Mouse (Mus musculus): Measurements from ENCODE around the gene Arel1. TPM values are rescaled to one million over a fixed set of nuclear protein-coding genes. Genes with fewer than 3 reads are reported as not detected.
A peak's percentile ranks its signal among the peaks of the same experiment; 100 is the strongest.

Gene Arel1
- polyA plus RNA-seq (2017; shearing (Covaris generic)), result 10 to 100 TPM; 24.9 to 31.0 TPM

DNA sequence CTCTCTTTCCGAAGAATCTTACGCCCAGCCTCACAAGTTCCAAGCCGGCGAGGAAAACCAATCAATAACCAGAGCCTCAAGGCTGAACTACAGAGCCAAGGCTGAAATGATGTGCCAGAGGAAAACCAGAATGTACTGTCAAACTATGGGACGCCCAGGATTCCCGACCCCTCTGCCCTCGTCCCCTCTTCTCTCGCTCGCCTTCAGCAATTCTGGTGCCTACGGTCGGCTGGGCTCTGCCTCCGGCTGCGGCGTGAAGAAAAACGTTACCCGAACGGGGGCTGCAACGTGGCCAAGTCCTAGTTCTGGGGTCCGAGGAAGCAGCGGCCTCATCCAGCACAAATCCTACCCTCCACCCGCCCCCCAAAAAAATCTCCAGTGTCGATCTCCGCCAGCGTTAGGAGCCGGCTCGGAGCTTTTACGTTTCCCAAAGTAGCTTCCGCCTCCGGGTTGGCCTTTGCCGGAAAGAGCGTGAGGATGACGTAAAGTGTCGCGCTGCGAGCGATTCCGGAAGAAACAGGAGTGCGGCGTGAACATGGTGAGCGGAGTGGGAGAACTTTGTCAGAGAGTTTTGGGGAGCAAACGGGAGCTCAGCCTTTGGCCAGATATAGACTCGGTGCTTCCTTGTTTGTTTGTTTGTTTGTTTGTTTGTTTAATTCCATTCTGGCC, at the start of gene Arel1, which contains the start of gene Fcf1:
Gene Arel1 (minus strand): TSS at position 473 of the 669 bp plus-strand sequence.
Gene Fcf1 (plus strand): TSS at position 470 of the 669 bp plus-strand sequence.
- ATAC-seq, result peak; percentile 70

DNA sequence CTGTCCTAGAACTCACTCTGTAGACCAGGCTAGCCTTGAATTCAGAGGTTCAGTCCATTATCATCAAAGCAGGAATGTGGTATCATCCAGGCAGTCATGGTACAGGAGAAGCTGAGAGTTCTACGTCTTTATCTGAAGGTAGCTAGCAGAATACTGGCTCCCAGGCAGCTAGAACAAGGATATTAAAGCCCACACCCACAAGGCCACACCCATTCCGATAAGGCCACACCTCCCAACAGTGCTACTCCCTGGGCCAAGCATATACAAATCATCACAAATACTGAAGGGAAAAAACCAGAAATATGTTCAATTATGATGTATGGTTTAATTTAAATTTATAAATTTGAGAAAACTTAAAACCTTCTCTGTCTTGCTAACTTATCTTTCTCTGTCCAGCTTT, 41.5 kb upstream of the Arel1 start:
- ATAC-seq, result no peak

DNA sequence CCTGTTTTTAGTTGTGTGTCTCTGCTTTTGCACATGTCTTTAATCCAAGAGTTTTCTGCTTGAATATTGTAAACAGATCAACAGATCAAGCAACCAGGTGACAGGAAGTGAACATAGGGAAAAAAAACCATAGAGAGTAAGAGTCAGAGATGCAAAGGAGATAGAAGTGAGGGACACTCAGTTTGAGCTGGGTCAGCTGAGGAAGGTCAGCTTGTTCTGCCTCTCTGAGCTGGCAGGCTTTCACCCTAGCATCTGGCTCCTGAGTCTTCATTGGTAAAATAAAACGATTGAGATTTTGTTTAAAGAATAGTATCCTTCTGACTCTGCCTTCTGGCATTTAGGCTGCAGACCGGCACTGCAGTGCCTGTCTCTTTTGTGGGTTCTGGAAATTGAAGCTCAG, 39.8 kb upstream of the Arel1 start:
- ATAC-seq, result no peak

DNA sequence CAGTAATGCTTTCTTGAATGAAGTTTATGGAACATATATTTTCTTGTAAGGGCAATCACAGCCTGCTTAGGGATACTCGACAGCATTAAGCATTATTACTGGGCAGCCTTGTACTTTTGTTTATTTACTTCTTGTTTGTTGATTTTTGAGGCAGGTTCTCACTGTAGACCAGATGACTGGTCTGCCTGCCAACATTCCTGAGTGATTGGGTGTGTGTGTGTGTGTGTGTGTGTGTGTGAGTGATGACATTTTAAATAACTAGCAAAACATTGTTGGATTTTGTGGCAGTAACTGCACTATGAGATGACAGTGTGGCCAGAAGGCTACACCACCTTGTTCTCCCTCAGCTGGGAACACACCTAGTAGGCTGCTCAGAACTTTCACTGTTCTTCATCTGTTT, 39.1 kb upstream of the Arel1 start:
- no peak for ATAC-seq

DNA sequence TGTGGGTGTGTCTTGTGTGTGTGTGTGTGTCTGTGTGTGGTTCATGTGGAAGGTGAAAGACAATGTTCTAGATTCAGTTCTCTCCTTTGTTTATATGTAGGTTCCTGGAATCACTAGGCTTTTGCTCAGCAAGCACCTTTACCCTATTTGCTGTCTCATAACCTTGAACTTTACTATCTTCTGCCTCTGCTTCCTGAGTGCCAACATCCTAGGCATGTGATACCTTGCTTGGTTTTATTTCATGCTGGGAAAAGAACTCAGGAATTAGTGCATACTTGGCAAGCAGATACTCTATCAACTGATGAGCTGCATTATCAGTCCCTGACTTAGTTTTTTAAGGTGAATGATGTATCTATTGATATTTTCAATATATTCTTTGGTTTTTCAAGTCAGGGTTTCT, 36.3 kb upstream of the Arel1 start:
- no peak for ATAC-seq

DNA sequence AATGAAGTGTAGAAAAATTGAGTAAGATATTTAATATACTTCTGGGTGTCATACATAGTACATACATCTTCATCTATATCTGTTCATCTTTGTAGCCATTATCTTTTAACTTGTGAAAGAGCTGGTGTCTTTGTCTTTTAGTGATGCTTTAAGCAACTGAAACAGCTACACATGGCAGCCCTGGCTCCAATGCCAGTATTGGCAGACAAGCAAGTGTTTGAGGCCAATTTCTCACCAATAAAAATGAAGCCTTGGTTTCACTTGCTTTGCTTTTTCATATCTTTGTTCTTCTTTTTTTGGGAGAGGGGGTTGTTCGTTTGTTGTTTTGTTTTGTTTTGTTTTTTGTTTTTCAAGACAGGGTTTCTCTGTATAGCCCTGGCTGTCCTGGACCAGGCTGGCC, 35.5 kb upstream of the Arel1 start:
- no peak for ATAC-seq

DNA sequence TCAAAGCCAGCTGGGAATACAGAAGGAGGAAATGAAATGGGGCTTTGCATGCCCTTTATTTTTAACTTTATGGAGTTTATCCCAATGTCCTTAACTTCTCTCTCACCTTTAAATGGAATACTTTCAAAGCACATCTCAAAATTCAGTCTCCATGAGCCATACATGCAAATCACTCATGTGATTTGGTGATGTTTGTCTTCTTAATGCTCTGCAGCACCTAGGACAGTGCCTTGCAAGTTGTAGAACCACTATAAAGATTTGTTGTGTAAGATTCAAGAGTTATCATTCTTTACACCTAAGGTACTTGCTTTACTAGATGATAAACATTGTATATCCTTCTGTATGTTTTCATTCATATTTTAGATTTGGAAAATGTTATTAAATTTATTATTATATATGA, 28.4 kb upstream of the Arel1 start:
- no peak for ATAC-seq

DNA sequence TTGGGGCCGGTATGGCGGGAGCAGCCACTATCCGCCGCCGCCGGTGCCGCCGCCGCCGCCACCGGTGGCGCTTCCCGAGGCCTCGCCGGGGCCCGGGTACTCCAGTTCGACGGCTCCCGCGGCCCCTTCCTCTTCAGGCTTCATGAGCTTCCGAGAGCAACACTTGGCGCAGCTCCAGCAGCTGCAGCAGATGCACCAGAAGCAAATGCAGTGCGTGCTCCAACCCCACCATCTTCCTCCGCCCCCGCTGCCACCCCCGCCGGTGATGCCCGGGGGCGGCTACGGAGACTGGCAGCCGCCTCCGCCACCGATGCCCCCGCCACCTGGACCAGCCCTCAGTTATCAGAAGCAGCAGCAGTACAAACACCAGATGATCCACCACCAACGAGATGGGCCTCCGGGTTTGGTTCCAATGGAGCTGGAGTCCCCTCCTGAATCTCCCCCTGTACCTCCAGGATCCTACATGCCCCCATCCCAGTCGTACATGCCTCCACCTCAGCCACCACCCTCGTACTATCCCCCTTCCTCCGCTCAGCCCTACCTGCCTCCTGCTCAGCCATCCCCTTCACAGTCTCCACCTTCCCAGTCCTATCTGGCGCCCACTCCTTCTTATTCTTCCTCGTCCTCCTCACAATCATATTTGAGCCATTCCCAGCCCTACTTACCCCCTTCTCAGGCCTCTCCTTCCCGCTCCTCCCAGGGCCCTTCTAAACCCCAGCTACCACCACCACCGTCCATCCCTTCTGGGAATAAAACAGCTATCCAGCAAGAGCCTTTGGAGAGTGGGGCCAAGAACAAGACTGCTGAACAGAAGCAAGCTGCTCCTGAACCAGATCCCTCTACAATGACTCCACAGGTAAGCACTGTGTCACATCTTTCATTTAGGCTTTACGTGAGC, 26.1 kb upstream of the Arel1 start:
- peak; percentile 30 for ATAC-seq

DNA sequence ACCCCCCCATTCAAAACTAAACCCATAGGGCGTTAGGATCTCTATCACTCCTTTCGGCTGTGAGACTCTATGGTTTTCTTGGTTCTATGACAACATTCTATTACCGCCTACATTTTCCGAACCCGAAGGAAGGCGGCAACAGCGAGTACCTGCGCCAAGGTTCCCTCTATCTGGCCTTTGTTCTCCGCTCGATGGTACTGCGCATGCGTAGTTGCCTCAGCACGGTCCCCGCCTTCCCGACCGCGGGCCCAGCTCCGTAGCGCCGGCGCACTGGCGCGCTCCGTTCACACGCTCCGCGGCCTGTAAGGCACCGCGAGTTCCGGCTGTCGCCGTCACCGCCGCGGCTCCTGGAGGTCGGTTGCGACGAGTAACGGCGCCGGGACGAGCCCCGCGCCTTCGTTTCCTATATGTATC, 25.4 kb upstream of the Arel1 start, which contains the start of gene Ylpm1:
Gene Ylpm1 (plus strand): TSS at position 239 of the 414 bp plus-strand sequence.
- peak; percentile 92 for ATAC-seq

DNA sequence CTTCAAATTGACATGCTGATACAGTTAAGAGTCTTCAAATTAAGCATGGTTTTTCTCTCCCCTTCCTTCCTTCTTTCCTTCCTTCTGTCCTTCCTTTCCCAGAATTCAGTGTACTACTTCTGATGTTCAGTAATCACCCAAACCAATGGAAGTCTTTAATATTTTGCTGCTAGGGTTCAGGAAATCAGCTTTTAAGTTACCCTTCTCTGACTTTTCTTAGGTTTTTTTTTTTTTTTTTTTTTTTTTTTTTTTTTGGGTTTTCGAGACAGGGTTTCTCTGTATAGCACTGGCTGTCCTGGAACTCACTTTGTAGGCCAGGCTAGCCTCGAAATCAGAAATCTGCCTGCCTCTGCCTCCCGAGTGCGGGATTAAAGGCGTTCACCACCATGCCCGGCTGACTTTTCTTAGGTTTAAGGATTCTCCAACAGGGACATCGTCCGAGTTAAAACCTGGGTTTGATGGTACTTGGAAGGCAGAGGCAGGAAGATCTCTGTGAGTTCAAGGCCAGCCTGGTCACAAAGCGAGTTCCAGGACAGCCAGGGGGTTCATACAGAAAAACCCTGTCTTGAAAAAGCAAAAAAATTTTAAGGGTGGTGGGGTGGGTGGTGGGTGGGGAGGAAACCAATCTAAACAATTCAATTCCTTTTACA, 24.5 kb upstream of the Arel1 start:
- no peak for ATAC-seq

DNA sequence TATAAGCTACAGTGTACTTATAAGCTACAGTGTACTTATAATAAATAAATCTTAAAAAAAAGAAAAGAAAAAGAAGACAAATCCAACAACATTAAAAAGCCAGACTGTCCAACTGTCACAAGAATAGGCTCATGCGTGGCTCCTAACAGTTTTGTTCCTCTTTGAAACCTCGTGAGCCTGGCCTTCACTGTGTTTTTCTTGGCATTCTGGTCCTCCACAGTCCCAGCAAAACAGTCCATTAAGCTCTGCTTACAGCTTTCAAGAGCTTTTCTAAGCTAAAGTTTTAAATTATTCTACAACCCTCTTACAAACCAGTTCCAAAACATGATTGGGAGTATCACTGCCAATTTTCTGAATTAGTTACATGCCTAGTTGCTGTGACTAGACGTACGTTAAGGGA, 18.8 kb upstream of the Arel1 start:
- no peak for ATAC-seq

DNA sequence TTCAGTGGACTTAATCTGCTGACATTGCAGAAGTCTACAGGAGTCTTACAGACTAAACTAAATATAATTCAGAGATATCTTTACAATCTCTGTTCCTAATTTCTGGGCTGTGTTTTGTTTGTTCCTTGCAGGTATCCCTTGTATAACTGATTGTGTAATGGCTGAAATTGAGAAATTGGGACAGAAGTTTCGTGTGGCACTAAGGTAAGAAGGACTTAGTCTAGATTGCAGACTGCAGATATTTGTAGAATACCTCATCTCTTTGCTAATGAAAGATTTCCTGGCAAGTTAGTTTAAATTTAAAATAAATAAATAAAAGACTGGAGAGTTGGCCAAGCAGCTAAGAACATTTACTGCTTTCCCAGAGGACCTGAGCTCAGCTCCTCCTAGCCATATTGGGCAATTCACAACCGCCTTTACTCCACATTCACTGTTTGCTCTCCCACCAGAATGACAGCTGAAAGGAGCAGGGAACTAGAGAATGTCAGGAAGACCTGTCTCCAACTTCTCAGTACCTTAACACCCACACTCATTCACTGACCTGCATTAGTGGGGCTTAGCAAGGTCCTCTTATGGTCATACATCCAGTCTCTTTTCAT, 8.7 kb upstream of the Arel1 start:
- no peak for ATAC-seq

DNA sequence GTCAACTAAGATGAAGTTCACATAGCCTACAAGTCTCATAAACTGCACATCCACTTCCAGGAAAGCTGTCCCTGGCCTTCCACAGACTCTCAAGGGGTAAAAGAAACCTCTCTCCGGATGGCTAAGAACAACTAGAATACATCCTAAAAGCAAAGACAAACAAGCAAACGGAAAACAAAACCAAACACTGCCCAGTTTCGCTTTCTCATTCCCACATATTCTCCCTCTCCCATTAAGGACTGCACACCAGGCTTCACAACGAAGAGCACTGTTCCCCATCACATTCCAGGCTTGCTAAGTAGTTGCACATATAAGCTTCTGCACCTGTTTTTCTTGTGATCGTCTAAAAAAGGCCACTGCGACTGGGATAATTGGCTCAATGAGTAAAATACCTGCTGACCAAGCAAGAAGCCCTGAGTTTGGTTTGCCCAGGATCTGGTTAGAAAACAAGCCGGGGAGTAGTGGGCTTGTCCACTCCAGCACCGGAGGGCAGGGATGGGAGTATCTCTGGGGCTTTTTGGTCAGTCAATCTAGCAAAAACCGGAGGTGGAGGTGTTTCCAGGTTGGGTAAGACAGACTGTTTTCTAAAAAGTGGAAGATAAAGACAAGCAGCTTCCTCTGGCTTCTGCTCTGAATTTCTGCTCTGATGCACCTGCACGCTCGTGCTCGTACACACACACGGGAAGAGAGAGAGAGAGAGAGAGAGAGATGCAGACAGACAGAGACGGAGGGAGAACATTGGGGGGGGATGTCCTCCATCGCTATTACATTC, 858 bp downstream of the Arel1 start:
- ATAC-seq, result peak; percentile 26

DNA sequence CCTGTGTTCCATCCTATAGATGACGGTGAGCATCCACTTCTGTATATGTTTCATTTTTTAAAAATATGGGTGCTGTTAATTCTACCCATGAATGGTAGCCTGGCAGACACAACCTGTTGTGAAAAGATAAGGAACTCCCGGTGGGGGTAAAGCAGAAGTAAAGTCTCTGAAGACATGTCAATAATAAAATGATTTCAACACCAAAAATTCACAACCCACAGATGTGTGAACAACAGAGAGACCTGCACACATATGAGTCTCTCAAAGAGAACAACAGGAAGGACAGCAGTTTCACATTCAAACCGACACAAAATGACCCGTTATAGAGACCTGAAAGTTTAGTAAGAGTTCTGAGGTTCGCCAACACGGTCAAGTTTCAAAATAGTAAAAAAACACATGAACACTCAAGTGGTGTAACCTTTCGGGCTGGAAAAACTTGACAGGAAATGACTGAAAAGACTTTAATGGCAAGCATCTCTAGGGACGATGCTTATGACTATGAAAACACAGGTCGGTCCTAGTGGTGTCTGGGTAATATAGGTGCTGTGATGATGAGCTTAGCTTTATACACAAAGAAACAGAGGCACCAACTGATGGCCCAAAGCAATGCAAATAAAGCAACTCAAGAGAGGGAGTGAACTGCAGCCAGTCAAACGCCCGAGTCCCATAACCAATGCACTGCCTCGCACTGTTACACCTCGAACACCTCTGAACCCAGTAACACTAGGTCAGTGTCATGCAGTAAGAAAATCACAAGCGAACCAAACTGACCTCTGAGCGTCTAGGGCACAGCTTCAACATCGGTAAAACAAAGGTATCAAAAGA, 1.7 kb downstream of the Arel1 start:
- ATAC-seq, result peak; percentile 56

DNA sequence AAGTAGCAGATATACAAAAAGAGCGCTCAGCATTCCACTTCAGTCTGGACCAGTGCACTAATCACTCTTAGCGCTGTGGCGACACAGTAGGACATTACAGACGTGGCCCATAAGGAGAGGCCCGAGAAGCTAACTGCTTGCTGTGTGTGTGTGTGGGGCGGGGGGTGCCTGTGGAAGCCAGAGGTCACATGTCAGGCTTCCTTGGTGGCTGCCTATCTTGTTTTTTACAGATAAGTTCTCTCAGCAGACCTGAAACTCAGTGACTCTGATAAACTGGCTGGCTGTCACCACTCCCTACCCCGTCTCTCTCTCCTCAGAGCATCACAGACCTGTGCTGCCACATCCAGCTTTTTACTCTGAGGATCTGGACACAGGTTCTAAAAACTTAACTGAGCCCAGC, 8.1 kb downstream of the Arel1 start:
- ATAC-seq, result no peak

DNA sequence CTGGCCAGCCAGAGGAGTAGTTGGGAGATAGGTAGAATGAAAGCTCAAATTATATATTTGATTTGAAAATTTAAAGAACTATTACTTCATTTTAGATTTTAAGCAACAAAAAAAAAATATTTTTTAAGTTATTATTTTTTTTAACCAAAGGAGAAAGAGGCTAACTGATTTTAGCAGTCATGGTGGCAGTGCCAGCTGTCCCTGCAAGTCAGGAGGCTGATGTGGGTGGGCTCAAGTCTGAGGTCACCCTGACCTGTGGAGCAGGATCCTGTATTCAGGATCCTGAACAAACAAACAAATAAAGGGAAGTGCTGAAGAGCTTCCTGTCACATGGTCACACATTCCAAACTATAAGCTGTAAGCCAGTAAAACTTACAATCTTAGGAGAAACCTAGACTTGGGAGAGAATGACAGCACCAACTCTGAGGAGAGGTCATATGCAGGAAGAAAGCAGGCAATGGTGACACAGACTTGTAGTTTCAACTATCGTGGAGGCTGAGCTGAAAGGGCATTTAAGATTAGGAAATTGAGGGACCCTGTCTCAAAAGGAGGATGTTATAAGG, 11.8 kb downstream of the Arel1 start:
- ATAC-seq, result no peak

DNA sequence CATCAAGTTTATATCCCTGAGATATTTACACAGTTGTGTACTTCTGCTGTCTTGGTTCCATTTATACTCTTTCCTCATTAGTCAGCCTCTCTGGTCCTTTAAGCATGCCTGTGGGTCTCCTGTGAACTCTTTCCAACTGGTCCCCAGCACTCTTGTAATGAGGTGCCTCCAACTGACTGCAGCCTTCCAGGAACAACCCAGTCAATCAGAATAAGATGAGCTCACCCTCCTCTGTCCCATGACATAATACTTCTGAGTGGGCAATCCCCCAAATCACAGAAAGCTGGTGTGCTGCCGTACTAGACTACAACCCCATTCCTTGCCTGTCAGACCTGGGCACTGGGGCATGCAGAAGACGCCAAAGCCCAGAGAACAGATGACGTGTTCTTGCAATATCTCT, 14.4 kb downstream of the Arel1 start:
- ATAC-seq, result no peak

DNA sequence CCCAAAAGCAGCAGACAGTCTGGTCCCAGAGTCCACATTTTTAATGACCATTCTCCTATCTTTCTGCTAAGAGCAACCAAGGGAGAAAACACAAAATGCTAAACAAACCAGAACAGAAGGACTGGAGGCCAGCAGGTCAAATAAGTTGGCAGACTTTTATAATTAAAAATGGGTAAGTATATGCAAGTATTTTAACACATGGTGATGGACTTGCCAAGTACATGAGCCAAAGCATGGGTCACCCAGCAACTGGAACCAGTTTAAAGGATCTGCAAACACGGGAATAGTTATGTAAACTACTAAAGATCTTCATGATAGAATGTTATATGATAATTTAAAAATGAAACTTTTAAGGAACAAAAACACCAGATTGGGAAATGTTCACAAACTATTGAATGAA, 18.3 kb downstream of the Arel1 start:
- ATAC-seq, result no peak

DNA sequence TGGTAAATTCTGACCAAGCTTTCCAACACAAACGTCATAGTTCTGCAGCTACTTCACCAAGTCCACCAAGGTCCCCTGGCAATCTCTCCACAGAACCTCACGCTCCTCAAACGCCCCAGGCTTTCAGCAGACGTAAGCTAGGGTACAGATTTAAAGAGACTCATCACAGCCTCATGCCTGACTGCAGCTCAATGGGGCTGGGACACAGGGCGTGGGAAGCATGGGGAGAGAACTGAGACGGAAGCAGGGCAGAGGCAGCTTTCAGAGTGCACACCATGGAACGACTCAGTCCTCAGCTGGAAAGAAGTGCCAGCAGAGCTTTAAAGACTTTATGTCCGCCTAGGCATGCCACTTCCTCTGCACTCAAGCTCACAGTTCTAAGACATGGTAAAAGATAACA, 19.2 kb downstream of the Arel1 start:
- ATAC-seq, result no peak

DNA sequence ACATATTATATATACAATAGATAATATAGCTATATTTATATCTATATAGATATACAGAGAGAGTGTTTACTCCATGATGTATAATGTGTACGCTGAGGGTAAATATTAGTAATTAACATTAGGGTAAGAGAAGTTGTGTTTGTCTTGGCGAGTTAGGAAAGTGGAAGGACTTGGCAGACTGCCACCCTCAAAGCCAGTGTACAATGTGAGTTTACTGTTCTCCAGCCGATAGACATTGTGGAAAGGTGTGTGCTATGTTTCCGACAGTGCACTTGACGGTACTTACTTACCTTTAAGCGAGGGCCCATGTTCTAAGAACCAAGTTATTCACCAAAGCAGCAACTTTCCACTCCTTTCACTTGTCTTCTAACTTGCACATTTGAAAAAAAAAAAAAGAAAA, 19.9 kb downstream of the Arel1 start:
- ATAC-seq, result no peak

Data from activated CD4-positive, CD25-positive, alpha-beta regulatory T cell, adult 4 months (primary cell).